Mouse (Mus musculus) kidney, postnatal 25 days (tissue): ENCODE data around the gene Lnx1.
A peak's percentile ranks its signal among the peaks of the same experiment; 100 is the strongest.

Experiments
- DNase-seq, 2 experiments: peaks; one replicate each; pipeline ENCODE4 v3.0.0; 2021; ENCODE audit warnings: mixed read lengths in 2 of 2

Lnx1 gene

DNA sequence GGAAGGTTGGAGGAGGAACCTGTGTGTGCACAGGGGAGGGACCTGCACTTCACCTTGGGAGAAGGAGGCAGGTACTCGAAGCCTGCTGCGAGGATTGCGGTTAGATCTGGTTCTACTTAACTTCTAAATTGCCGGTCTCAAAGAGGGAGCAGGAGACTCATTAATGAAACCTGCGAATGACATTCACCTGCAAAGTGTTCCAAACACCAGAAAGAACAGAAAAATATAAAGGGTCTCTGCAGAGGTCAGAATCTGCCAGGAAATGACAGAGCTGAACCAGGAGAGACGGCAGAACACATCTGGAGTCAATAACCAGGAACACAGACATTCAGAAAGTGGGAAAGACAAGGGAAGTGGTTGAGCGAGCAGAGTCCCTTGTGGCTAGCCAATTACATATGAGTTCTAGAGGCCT is 8.3 kb downstream of the Lnx1 start:
- DNase-seq: no peak

DNA sequence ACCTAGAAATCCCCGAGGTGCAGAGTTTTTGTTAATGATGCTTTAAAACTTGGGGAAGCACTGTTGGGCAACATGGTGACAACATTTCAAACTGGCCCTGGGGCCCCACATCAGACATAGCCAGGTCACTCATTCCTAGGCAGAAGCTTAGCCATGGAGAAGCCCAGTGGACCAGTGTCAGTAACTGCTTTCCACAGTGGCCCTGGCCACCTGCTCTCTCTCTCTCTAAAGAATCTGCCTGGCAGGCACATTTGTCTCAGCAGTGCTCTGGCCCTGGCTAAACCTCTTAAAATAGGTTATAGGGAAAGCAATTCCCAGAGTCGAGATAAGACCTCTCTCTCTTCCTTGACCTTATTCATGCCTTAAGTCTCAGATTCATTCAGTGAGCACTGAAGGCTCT is 8.9 kb downstream of the Lnx1 start:
- no peak for DNase-seq

DNA sequence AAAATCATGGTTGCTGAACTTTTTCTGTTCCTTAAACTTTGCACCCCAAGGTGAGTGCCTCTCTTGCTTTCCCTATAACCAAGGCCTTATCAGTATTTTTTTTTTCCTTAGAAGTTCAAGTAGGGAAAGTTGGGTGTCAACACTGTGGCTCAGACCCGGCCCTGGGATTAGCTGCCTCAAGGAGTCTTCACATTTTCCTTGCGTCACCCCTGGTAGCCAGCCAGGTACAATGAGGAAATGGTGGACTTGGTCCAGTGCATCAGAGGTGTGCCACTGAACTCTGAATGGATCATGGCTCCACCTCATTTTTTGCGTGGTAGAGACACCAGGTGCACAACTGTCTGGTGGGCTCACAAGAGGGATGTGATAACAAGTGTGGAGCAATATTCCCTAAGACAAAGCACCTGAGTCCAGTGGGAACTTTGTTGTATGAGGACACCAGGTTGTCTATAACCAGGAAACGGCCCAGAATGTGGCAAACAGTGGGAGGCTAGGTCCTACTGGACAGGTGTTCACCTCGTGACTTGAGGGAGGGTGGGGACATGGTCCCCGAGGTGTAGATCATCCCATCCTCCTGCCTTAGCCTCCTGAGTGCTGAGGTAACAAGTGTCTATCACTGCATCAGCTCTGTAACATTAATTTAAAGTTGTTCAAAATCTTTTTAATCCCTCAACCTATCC is 10.2 kb downstream of the Lnx1 start:
- no peak for DNase-seq

DNA sequence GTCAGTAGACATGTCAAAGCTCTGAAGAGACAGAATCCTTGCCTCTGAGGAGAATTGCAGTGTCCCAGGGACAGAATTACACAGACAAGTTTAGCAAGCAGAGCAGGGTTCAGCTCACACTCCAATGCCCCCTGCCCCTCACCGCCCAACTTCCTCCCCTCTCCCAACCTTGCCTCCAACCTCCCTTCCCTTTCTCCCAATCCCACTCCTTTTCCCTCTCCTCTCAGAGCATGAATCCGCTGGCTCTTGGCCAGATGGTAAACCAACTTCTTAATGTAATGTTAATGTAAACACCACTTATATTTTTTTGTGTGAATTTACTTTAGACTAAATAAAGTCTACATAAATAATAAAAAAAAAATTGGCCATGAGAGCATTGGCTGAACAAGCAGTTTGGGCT is 13.9 kb downstream of the Lnx1 start:
- DNase-seq: no peak

DNA sequence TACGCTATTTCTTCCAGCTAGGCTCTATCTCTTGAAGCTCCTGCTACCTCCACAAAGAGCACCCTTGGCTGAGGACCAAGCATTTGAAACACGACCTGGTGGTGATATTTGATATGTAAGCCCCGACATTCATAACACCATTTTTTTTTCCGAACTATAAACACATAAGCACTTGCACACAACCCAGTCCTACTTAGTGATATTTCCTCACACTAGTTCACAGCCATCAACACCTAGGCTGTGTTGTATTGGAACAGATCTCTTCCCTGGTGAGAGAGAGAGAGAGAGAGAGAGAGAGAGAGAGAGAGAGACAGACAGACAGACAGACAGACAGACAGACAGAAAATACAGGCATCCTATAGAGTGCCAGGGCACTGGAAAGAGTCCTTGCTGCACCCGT is 17.8 kb downstream of the Lnx1 start:
- no peak for DNase-seq

DNA sequence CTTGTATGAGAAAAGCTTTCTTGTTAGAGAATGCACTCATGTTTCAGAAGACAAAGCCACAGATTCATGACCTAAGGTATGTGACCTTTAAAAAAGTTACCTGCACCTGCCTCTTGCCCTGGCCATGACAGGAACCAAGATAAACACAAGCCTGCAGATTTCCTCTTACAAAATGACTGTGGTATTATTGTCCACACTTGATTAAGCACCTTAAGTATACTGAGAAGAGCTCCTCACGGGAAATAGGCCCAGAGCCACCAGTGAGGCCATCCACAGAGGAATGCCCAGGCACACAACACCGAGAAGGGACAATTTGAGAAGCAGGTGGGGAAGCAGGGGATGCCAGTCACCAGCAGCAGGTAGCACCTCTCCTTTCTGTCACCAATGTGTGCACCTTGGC is 18.9 kb downstream of the Lnx1 start:
- no peak for DNase-seq

DNA sequence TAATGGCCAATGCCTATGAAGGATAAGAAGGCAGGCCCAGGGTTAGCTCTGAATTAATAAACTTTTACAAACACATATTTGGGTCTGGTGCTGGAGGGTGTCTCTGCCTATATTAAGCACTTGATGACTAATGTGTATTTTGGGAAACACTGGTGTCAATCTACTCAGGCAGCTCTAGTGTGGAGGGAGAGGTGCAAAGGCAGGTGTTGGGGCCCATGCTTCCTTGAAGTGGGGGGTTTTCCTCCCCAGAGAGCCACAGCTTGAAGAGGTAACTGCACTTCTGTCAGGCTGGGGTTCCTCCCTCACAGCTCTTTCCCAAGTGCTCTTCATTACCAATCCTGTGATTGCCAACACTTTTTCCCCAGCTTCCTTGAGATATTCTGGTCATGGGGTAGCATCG is 20.0 kb downstream of the Lnx1 start:
- DNase-seq: no peak

DNA sequence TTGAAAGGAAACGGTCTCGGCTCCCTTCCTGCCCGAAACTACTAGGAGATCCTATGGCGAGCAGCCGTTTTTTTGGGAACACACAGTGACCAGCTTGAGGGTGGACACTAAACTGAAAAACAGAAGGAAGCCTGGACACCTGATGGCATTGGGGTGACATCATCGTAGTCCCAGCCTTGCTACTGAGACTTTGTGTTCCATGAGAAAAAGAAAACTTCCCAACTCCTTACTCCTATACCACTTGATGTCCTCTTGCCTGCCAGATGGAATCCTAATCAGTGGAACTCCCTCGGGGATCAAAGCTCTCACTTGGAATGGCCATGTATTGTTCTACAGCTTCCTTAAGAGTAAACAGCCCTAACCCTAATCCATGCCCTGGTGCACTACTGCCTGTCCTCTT is 23.1 kb downstream of the Lnx1 start:
- no peak for DNase-seq

DNA sequence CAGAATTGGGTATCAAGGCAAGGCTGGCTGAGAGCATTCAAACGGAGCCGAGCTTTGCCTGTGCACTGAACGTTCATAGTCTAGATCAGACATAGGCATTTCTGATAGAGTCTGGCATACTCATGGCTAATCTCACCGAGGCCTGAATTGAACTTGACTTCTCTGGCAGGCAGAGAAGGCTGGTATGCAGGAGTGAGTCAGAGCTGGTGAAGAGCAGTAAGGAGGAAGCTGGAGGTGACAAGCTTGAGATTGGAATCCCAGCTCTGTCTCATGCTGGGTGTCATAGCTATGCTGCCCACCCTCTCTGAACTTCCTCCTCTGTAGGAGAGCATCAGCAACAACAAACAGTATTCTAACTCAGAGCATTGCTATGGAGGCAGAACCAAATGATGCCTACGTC is 24.0 kb downstream of the Lnx1 start:
- no peak for DNase-seq

DNA sequence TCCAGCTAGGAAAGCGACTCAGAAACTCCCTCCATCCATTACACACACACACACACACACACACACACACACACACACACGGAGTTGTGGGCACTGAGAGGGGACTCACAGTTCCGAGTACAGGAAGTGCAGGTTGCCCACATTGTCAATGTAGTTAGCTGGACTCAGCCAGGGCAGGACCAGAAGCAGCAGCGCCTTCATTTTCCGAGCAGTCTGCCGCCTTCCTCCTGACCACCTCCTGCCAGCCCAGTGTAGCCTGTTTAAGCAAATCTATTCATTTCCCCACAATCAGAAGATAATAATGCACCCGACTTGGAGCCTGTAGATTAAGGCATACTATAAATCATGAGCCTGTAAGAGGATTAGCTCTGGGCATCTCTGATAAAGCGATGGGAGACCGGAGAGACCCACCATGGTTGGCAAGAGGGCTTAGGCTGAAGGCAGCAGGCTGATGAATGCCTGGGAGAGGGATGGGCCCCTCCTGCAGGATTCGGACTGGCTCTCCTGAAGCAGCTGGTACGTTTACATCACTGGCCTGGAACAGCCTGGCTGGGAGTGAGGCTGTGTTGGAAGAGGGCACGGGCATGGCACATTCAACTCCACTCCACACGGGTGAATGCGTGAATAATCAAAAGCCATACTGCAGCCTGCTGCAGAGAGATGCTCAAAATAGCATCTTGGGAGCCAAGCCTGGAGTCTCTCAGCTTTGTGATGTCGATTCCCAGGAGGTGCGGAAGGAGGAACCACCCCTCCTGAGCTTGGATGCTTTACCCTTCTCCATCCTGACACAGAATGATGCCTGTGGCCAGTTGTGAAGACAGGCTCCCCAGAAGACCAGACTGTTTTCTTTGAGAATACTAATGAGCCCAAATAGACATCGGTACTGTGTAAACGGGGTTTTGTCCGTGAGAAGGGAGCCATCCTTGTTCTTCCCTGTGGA is 25.0 kb downstream of the Lnx1 start:
- DNase-seq: no peak

DNA sequence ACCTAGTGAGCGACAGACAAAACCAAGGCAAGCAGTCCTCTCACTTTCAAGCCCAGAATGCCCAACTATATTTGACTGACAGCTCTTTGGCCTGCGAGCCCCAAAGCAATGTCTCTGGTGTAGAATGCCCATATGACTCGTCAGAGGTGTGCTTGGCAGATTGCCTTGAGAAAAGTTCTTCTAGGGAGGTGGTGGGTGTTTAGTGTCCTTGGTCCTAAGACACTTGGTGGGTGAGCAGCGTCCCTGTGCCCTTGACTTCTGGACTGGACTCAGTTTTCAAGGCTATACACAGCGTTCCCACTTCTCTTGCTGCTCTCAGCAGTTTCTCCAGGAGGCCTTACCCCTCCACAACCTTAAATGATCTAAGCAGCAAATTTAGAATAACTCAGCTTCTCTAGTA is 30.2 kb downstream of the Lnx1 start:
- DNase-seq: no peak

DNA sequence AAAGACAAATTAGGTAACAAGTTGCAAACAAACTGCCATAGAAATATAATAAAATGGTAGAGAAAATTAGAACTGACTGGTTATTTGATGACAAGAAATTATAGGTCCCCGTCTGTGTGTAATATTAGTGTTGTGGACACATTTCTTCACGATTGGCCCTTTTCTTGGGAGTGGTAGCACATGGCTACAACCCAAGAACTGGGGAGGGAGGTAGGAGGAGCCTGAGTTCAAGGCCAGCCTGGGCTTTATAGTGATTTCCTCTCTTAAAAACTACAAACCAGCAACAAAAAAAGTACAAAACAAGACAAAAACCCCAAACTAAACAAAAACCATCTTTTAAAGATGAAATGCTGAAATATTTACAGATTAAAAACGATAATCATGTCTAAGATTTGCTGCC is 31.8 kb downstream of the Lnx1 start:
- no peak for DNase-seq

DNA sequence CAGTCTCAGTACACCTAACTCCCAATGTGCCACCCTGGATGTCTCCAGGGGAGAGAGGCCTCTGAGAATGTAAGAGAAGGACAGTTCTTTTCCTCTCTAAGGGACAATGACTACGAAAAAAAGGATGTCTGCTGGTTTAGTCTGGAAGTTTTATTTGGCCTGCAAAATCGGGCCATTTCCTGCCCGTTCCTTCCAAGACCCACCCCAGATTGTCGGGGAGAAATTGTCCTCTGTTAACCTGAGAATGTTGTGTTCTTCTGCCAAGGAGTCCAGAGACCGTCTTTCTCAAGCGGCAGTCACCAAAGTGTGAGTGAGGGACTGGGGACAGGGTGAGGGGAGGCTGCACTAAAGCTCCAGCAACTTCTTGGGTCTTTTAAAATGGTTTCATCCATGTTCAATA is 32.8 kb downstream of the Lnx1 start:
- peak in 1 of 2 experiments; percentile 10 for DNase-seq

DNA sequence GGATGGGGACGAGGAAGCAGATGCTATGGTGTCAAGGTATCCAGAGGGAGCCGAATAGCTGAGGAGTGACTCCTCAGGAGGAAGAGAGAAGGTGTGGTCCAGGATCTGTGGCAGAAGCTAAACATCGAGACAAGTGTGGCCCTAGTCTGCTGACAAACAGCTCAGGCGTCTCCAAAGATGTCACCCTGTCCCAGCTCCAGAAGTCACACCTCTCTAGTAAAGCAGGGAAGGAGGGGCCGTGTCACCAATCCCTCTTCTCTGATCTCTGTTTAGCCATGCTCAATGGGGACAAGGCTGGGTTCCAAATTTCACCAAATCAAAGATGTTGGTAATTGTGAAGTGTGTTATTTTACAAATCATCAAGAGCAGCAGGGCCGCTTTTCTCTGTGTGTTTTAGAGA is 33.8 kb downstream of the Lnx1 start:
- DNase-seq: no peak

DNA sequence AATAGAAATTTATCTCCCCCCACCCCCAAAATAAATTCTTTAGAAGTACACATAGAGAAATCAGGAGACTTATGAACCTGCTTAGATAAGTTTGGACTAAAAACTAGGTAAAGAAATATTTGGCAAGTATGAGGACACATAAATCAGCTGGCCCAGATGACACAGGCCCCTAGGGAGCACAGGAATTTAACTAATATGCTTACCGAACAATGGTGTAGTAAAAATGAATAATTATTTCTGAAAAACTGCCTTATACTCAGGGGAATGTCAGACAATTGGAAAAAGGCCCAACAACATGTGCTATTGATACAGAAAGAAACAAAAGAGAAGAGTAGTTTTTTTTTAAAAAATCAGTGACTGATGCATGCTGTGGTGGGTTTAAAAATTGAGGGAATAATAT is 40.1 kb downstream of the Lnx1 start:
- peak in 1 of 2 experiments; percentile 32 for DNase-seq

DNA sequence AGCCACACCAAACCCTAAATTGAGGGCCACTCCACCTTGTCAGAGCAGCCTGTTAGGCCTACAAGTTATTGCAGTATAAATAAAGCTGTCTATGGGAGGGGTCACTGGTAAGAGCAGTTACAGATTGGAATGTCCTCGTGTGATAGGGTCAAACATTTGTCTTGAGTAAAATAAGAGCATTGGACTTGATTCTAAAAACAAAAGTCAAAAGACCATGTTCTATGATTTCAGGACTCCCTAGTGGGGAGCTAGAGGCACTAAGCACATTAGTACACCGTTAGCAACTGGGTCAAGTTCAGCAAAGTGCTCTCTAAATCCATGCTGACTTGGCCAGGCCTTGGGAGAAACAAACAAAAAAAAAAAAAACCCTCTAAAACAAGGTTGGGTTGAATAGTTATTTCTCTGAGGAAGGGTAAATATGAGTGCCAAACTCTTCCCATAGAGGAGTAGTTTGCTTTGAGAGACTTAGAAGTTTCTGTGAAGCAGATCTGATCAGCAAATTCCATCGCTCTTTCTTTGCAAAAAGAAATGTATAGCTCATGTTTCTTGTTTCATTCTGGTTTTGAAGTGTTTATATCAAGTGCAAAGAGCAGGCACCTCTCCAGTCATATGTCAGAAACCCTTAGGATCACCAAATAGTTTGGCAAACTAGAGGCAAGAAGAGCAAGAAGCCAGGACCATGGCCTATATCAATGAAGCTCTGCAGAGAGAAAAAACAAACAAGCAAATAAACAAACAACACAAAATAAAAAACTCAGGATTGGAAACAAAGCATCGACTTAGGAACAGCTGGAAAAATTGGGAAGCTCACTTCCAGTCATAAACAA is 40.8 kb downstream of the Lnx1 start:
- no peak for DNase-seq

DNA sequence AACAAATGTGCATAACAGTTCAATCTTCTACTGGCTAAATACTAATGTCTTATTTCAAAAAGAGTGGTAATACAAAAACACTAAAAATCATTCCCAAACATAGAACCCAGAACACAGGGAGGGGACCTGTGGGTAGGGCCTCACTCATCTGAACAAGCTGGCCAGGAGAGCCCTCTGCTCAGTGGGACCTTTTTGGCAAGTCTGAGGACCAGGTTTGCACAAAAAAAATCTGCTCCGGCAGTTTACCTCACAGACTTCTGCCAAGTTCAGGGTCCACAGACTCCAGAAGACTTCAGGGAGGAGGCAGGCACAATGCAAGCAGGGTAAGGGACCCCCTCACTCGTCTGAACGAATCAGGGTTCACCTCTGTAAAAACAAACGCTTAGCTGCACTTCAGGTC is 42.9 kb downstream of the Lnx1 start:
- DNase-seq: no peak

DNA sequence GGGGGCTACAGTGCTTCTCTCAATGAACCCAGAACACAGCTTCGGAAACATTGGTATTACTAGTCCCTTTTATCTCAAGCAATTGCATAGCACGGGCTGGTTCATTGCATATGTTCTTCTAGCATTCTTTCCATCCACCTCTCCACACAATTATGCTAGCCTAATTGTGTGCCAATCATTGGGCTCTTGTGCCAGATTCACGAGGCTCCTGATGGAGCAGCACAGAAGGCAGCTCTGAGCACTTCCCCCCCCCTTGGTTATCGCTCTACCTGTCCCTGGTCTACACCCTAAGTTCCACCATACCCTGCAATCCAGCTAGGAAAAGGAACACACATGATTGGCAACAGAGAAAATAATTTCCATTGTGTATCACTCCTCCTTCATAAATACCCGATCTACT is 43.4 kb downstream of the Lnx1 start:
- no peak for DNase-seq

DNA sequence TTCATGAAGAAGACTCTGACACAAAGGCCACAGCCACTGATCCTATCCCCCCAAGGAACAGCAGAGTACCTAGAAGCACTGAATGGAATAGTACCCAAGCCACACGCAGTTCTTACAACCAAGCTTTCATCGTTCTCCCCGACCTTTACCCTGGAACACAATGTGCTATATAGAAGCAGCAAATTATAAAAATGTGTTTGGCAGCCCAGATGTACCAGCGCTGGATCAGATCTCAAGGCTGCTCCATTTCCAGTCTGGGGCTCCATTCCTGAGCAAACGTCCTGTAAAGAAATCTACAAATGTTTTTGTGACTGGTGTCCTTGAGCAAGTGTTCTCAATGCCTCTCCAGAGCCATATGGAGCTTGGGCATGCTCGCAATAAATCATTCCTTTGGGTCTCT is 44.8 kb downstream of the Lnx1 start:
- DNase-seq: no peak

DNA sequence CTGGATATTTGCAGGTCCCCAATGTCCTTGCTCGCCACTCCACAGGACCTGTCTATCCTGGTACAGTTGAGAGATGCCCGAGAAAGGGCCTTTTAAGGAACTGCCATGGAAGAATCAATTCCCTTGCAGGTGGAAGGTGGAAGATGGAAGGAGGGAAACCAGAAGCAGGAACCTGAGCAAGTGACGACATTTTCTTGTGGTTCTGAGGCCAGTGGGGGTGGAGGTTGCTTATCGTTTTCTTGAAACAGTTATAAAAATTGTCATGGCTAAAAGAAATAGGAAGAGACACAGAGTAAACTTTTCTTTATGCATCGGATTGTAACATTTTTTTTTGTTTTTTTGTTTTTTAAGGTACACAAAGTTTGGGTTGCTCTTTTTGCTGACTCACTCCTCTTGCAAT is 46.3 kb downstream of the Lnx1 start:
- no peak for DNase-seq

DNA sequence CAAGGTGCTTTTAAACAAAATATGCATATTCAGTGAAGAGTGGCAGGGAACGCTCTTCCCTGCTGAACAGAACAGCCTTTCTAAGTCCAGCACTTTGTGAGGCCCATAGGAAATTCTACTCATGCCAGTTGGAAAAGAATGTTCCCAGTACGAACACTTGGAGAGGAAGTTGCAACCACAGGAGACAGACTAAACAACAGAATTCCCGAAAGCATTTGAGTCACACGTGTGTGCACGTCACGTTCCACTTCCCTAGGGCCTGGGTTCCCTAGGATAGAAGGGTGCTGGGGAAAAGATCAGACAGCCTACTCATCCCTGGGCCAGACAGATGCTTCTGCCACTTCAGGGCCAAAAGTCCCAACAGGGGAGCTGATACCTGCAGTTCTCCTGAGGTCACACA is 48.2 kb downstream of the Lnx1 start:
- no peak for DNase-seq

DNA sequence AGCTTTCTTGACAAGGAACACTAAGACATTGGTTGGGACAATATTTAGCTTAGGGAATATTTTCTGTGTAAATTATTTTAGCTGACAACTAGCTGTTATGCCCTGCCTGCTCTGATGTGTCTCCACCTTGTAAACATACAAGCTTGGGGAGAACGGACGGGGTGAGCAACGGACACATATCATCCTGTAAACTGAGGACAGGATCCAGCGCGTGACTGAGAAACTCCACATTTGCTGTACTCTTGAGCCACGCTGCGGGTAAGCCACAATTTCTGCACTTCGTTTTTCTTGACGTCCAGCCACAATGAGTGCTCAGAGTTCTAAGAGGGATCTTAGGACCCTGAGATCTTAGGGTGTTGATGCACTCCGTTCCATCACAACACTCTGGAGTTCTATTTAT is 48.9 kb downstream of the Lnx1 start:
- DNase-seq: no peak

DNA sequence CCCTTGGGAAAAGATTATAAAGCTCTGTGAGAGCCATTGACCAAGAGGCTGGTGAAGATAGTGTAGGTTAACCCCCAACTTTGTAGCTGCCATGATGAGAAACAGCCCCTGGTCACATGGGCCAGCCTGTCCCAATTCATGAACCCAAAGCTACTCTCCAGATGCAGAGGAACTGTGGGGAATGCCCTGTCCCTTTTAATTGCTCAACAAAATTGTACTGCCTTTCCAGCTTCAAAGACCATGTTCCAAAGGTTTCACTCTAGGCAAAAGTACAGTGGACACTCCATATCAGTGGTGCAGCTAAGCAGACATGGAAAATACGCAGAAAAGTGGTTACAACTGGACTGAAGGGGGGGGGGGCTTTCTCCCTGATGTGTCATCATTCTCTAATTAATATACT is 53.6 kb downstream of the Lnx1 start:
- DNase-seq: no peak

DNA sequence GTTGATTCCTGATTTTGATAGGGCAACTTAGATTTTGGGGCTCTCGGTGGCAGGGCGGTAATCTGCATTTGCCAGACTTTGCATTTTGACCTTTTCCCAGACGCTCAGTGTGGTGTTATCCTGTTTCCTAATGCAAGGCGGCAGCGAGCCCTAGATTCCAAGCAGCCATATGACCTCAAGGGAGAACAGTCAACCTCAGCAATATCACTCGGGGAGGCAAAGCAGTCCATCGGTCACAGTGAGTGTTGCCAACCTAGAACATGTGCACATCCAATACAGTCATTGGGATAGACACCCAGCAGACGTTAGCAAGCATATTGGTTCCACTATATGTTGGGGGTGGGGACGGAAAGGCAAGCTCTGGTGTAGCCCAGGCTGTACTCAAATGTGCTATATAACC is 54.5 kb downstream of the Lnx1 start:
- DNase-seq: no peak
